Mouse (Mus musculus): ENCODE measurements at regions not wholly inside any gene's neighbourhood (a gene's known extent, or its start where the extent isn't known, plus 50 kb on each side); places are given as distances from the start of the nearest gene placed in this dataset.

GRCm38 (mm10) chr15:38169191-38169590 is 743.8 kb downstream of the 4930447A16Rik start:
- 82% methylated on average over 8 of the region's 8 CpGs for WGBS
- ATAC-seq (replicated peaks): no peak

More at GRCm38 (mm10) chr15:38169191-38169590, 743.8 kb downstream of the 4930447A16Rik start:
- Histone ChIP-seq H3K27me3 (replicated peaks) (no peaks in the 10 kb centered on the region), H3K9ac (no peak overlapping the region), H3K4me1 (no peaks in the 10 kb centered on the region), H3K27ac (no peak overlapping the region), H3K36me3 (replicated peaks) (no peaks in the 10 kb centered on the region), H3K9me3 (no peaks in the 10 kb centered on the region), H3K4me3 (no peak overlapping the region), H3K4me2 (no peak overlapping the region)
